Mouse (Mus musculus): Measurements from ENCODE around the gene H2-Eb1. TPM values are rescaled to one million over a fixed set of nuclear protein-coding genes. Genes with fewer than 3 reads are reported as not detected.
A peak's percentile ranks its signal among the peaks of the same experiment; 100 is the strongest.

The H2-Eb1 gene
- polyA plus RNA-seq, 1 experiment, result 174 TPM

DNA sequence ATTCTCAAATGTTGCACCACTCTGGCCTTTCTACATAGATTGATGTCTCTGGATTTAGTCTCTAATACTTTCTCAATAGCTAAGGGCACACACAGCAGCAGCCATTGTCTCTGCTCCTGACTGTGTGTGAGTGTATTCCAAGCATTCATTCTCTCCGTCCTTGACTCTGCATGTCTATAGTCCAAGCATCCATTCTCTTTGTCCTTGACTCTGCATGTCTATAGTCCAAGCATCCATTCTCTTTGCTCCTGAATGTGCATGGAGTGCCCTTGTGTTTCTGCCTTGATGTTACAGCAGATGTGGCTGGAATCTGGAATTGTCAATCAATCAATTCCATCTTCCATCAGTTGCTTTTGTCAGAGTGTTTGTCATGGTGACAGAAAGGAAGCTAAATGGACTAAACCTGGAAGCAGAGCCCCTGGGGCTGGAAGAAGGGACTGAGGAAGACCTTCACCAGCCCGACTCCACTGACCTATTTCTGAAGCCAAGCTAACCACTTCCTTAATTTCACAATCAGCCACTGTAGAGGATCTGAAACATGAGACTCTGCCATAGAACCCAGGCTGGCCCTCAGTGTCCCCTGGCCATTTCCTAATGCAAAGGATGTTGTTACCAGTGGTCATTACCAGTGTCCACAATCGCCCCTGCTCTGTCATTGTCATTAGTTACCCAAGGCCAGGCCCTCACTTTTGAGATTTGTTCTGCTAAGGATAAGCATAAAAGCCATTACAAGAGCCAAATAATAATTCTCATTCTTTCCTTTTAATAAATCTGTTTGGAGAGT is 35.1 kb downstream of the H2-Eb1 start:
- H3K36me3 ChIP-seq (ENCODE audit: control insufficient read depth, insufficient read depth, low read length), result no peaks in the 10 kb centered on the region
- WGBS, result 47% methylated on average over 3 of the region's 3 CpGs
- H3K27ac ChIP-seq (ENCODE audit: insufficient read depth, low read depth, low read length), result no peak overlapping the region
- peak; percentile 14 for DNase-seq
- no peaks in the 10 kb centered on the region for H3K4me1 ChIP-seq (ENCODE audit: control insufficient read depth, insufficient read depth, low read length)
- H3K4me3 ChIP-seq (ENCODE audit: insufficient read depth, low read depth, low read length), result no peak overlapping the region
- H3K27me3 ChIP-seq (replicated peaks; ENCODE audit: control insufficient read depth, insufficient read depth, low read length), result no peaks in the 10 kb centered on the region
- TF ChIP-seq CTCF (conservative IDR thresholded peaks at IDR 0.05; ENCODE audit: insufficient read depth, insufficient read length, low read depth, low read length) (no peak), POLR2A (IDR thresholded peaks at IDR 0.05; ENCODE audit: low read depth, low read length) (no peak)

GRCm38 (mm10) chr17:34344882-34345281 is 39.2 kb downstream of the H2-Eb1 start:
- Histone ChIP-seq H3K4me1 (ENCODE audit: control insufficient read depth, insufficient read depth, low read length) (no peaks in the 10 kb centered on the region), H3K27ac (ENCODE audit: insufficient read depth, low read depth, low read length) (no peak overlapping the region), H3K4me3 (ENCODE audit: insufficient read depth, low read depth, low read length) (no peak overlapping the region), H3K27me3 (replicated peaks; ENCODE audit: control insufficient read depth, insufficient read depth, low read length) (no peaks in the 10 kb centered on the region), H3K36me3 (ENCODE audit: control insufficient read depth, insufficient read depth, low read length) (no peaks in the 10 kb centered on the region)
- TF ChIP-seq CTCF (conservative IDR thresholded peaks at IDR 0.05; ENCODE audit: insufficient read depth, insufficient read length, low read depth, low read length) (no peak), POLR2A (IDR thresholded peaks at IDR 0.05; ENCODE audit: low read depth, low read length) (no peak)
- WGBS, result 87% methylated on average over 4 of the region's 4 CpGs
- no peak for DNase-seq

DNA sequence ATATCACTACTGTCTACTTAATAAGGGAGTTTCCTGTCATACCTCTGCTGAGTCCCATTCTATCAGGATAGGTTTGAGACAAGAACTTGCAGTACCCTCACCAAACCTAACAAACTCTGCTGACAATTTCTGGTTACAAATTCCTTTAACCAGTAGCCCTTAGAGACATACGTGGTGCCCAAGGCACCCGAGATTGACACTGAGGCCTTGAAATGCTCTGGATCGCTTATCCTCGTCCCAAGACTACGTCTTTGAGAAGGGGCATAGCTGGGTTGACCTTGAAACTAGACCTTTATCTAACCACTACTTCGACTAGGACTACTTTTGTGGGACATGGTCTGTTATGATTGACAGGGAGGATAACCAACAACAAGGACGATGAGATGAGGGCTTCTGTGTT is 39.8 kb downstream of the H2-Eb1 start:
- Histone ChIP-seq H3K27ac (ENCODE audit: insufficient read depth, low read depth, low read length) (no peak overlapping the region), H3K27me3 (replicated peaks; ENCODE audit: control insufficient read depth, insufficient read depth, low read length) (no peaks in the 10 kb centered on the region), H3K4me3 (ENCODE audit: insufficient read depth, low read depth, low read length) (no peak overlapping the region), H3K4me1 (ENCODE audit: control insufficient read depth, insufficient read depth, low read length) (no peaks in the 10 kb centered on the region), H3K36me3 (ENCODE audit: control insufficient read depth, insufficient read depth, low read length) (no peaks in the 10 kb centered on the region)
- DNase-seq, result no peak
- TF ChIP-seq POLR2A (IDR thresholded peaks at IDR 0.05; ENCODE audit: low read depth, low read length) (no peak), CTCF (conservative IDR thresholded peaks at IDR 0.05; ENCODE audit: insufficient read depth, insufficient read length, low read depth, low read length) (no peak)
- 86% methylated on average over 7 of the region's 7 CpGs for WGBS

DNA sequence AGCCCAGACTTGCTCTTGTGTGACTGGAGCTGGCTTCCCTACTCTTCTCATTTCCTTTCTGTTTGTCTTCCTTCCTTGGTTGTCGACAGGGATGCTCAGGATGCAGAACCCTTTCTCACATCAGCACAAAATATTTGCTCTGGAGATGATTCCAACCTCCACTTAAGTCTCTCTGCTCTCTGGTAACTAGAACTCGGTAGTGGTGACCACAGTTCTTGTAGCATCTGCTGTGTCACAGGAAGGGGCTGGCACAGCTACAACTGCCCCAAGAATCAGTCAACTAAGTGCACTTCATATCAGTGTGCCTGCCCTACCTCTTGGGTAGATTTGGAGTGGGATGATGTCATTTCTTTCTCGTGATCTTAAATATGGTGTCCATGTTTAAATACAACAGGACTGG is 40.4 kb downstream of the H2-Eb1 start:
- Histone ChIP-seq H3K27ac (ENCODE audit: insufficient read depth, low read depth, low read length) (no peak overlapping the region), H3K27me3 (replicated peaks; ENCODE audit: control insufficient read depth, insufficient read depth, low read length) (no peaks in the 10 kb centered on the region), H3K36me3 (ENCODE audit: control insufficient read depth, insufficient read depth, low read length) (no peaks in the 10 kb centered on the region), H3K4me3 (ENCODE audit: insufficient read depth, low read depth, low read length) (no peak overlapping the region), H3K4me1 (ENCODE audit: control insufficient read depth, insufficient read depth, low read length) (no peaks in the 10 kb centered on the region)
- no peak for DNase-seq
- TF ChIP-seq POLR2A (IDR thresholded peaks at IDR 0.05; ENCODE audit: low read depth, low read length) (no peak), CTCF (conservative IDR thresholded peaks at IDR 0.05; ENCODE audit: insufficient read depth, insufficient read length, low read depth, low read length) (no peak)
- WGBS, result 65% methylated on average over 3 of the region's 3 CpGs

GRCm38 (mm10) chr17:34347606-34348308 is 42.1 kb downstream of the H2-Eb1 start:
- no peaks in the 10 kb centered on the region for H3K36me3 ChIP-seq (ENCODE audit: control insufficient read depth, insufficient read depth, low read length)
- H3K4me1 ChIP-seq (ENCODE audit: control insufficient read depth, insufficient read depth, low read length), result no peaks in the 10 kb centered on the region
- no peak overlapping the region for H3K27ac ChIP-seq (ENCODE audit: insufficient read depth, low read depth, low read length)
- H3K27me3 ChIP-seq (replicated peaks; ENCODE audit: control insufficient read depth, insufficient read depth, low read length), result no peaks in the 10 kb centered on the region
- no peak overlapping the region for H3K4me3 ChIP-seq (ENCODE audit: insufficient read depth, low read depth, low read length)
- TF ChIP-seq CTCF (conservative IDR thresholded peaks at IDR 0.05; ENCODE audit: insufficient read depth, insufficient read length, low read depth, low read length), result no peak
- no peak for TF ChIP-seq POLR2A (IDR thresholded peaks at IDR 0.05; ENCODE audit: low read depth, low read length)
- 62% methylated on average over 6 of the region's 6 CpGs for WGBS
- DNase-seq, result peak; percentile 70

- no peak overlapping the region for H3K27ac ChIP-seq (ENCODE audit: insufficient read depth, low read depth, low read length)
- H3K4me1 ChIP-seq (ENCODE audit: control insufficient read depth, insufficient read depth, low read length), result no peaks in the 10 kb centered on the region
- no peak overlapping the region for H3K4me3 ChIP-seq (ENCODE audit: insufficient read depth, low read depth, low read length)
- no peaks in the 10 kb centered on the region for H3K36me3 ChIP-seq (ENCODE audit: control insufficient read depth, insufficient read depth, low read length)
- DNase-seq, result peak; percentile 73
- WGBS, result 5% methylated on average over 4 of the region's 4 CpGs
- H3K27me3 ChIP-seq (replicated peaks; ENCODE audit: control insufficient read depth, insufficient read depth, low read length), result no peaks in the 10 kb centered on the region
- TF ChIP-seq CTCF (conservative IDR thresholded peaks at IDR 0.05; ENCODE audit: insufficient read depth, insufficient read length, low read depth, low read length) (peak; percentile 74), POLR2A (IDR thresholded peaks at IDR 0.05; ENCODE audit: low read depth, low read length) (no peak)
Observed at GRCm38 (mm10) chr17:34349429-34349828, 43.8 kb downstream of the H2-Eb1 start.

DNA sequence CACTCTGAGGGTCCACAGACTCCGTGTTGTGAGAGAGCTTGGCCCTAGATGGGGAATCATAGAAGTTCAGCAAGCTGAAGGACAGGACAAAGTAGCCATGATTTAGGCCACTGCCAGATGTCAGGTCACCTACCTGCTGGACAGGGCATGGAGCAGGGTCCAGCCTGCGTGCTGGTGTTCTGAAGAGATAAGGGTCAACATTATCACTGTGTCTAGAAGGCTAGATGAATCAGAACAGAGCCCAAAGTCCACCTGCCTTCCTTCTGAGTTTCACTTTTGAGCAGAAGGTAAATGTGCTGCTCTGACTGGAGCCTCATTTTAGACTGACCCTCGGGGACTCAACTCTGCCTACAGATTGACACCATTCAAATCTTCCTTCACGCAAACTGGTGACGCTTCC is 48.9 kb downstream of the H2-Eb1 start, which contains the start of gene Btnl2:
Gene Btnl2 (plus strand): TSS at position 284 of the 400 bp plus-strand sequence.
- TF ChIP-seq CTCF (conservative IDR thresholded peaks at IDR 0.05; ENCODE audit: insufficient read depth, insufficient read length, low read depth, low read length), result no peak
- no peak for TF ChIP-seq POLR2A (IDR thresholded peaks at IDR 0.05; ENCODE audit: low read depth, low read length)
- Histone ChIP-seq H3K27me3 (replicated peaks; ENCODE audit: control insufficient read depth, insufficient read depth, low read length) (no peaks in the 10 kb centered on the region), H3K36me3 (ENCODE audit: control insufficient read depth, insufficient read depth, low read length) (no peaks in the 10 kb centered on the region), H3K27ac (ENCODE audit: insufficient read depth, low read depth, low read length) (no peak within 1 kb of the TSS), H3K4me3 (ENCODE audit: insufficient read depth, low read depth, low read length) (no peak within 1 kb of the TSS), H3K4me1 (ENCODE audit: control insufficient read depth, insufficient read depth, low read length) (no peaks in the 10 kb centered on the region)
- 84% methylated on average over 5 of the region's 5 CpGs for WGBS
- DNase-seq, result no peak

Measured in kidney, adult 2 months (tissue).